Mouse (Mus musculus): ENCODE measurements at regions not wholly inside any gene's neighbourhood (a gene's known extent, or its start where the extent isn't known, plus 50 kb on each side); places are given as distances from the start of the nearest gene placed in this dataset.

DNA sequence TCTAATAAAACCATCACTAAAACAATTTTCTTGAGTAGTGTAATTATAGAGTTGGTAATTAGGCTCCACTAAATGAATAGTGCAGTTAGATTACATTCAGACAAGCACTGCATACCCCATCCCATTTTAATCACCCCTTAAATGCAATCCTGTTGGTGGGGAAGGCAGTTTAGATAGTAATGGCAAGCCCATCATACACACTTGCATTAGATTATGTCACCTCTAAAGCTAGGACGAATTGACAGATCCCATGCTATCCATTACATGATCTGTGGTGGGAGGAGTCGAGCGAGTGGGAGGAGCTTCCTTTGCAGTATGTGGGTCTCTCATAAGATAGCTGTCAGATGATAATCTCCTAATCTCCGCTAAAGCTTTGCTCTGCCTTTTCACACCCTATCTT lies 247.9 kb upstream of the Prkcq start:
- H3ac ChIP-seq (ENCODE audit: control insufficient read depth, insufficient read length, low read depth) = no peak overlapping the region
- no peak overlapping the region for H3K4me3 ChIP-seq (ENCODE audit: insufficient read depth, poor library complexity, severe bottlenecking)
- H3K79me3 ChIP-seq (ENCODE audit: low read depth) = no peaks in the 10 kb centered on the region
- no peaks in the 10 kb centered on the region for H3K79me2 ChIP-seq (ENCODE audit: control insufficient read depth, insufficient read depth)
- no peak for TF ChIP-seq CEBPB (IDR thresholded peaks at IDR 0.05; ENCODE audit: low read depth)
- TF ChIP-seq MYOD1 (IDR thresholded peaks at IDR 0.05; ENCODE audit: control insufficient read depth, insufficient read length, low read depth) = no peak
- no peak for TF ChIP-seq MYOG (IDR thresholded peaks at IDR 0.05; ENCODE audit: control insufficient read depth, extremely low read depth, insufficient read length)
- TF ChIP-seq USF1 (IDR thresholded peaks at IDR 0.05; ENCODE audit: low read depth) = no peak
- TF ChIP-seq CTCF (IDR thresholded peaks at IDR 0.05; ENCODE audit: control insufficient read depth, insufficient read depth, insufficient read length) = no peak
- no peak for TF ChIP-seq MAX (IDR thresholded peaks at IDR 0.05)
- TF ChIP-seq FOSL1 (IDR thresholded peaks at IDR 0.05; ENCODE audit: insufficient read depth, low read length, poor library complexity, severe bottlenecking) = no peak
- no peaks in the 10 kb centered on the region for H3K36me3 ChIP-seq (ENCODE audit: control insufficient read depth, insufficient read depth)
- no peaks in the 10 kb centered on the region for H3K27me3 ChIP-seq (ENCODE audit: control insufficient read depth, insufficient read depth, insufficient read length)

DNA sequence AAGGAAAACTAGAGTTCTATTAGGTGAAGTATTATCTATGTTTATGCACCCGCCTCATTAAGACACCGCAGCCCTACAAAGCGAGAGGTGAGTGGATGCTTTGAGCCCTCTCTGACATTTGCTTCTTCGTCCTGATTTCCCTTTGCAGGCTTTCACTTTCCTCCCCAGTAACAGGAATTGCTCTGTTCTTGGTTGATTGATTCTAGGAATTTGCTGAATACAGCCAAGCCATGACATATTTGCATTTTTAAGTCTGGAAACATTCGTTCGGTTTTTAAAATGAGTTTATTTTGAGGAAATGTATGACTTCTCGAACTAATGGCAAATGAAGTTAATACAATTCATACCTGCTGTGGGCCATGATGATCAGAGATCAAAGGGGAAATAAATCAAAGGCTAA lies 246.5 kb upstream of the Prkcq start:
- TF ChIP-seq CEBPB (IDR thresholded peaks at IDR 0.05; ENCODE audit: low read depth) = no peak
- TF ChIP-seq MYOG (IDR thresholded peaks at IDR 0.05; ENCODE audit: control insufficient read depth, extremely low read depth, insufficient read length) = no peak
- Histone ChIP-seq H3K79me2 (ENCODE audit: control insufficient read depth, insufficient read depth) (no peaks in the 10 kb centered on the region), H3K4me3 (ENCODE audit: insufficient read depth, poor library complexity, severe bottlenecking) (no peak overlapping the region), H3K36me3 (ENCODE audit: control insufficient read depth, insufficient read depth) (no peaks in the 10 kb centered on the region), H3ac (ENCODE audit: control insufficient read depth, insufficient read length, low read depth) (no peak overlapping the region), H3K27me3 (ENCODE audit: control insufficient read depth, insufficient read depth, insufficient read length) (no peaks in the 10 kb centered on the region), H3K79me3 (ENCODE audit: low read depth) (no peaks in the 10 kb centered on the region)

DNA sequence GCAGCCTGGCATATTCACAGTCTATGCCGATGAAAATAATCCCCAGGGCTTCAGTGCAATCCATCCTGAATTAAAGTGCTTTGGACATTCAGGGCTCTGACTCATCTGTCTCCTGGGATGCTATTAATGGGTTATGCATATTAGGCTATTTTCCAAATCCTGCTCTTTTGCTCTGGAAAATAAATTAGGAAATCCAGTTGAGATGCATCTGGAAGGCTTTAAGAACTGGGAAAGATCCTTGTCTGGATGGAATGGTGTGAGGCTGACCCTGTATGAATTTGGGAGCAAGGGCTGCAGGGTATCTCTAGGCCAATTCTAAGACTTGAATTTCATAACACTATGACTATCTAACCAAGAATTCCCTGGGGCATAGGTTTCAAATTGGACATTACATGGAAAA lies 234.5 kb upstream of the Prkcq start:
- H3K27me3 ChIP-seq (ENCODE audit: control insufficient read depth, insufficient read depth, insufficient read length) = no peaks in the 10 kb centered on the region
- H3K4me3 ChIP-seq (ENCODE audit: insufficient read depth, poor library complexity, severe bottlenecking) = no peak overlapping the region
- H3K36me3 ChIP-seq (ENCODE audit: control insufficient read depth, insufficient read depth) = no peaks in the 10 kb centered on the region
- no peaks in the 10 kb centered on the region for H3K79me3 ChIP-seq (ENCODE audit: low read depth)
- no peak overlapping the region for H3ac ChIP-seq (ENCODE audit: control insufficient read depth, insufficient read length, low read depth)
- no peaks in the 10 kb centered on the region for H3K79me2 ChIP-seq (ENCODE audit: control insufficient read depth, insufficient read depth)
- no peak for TF ChIP-seq FOSL1 (IDR thresholded peaks at IDR 0.05; ENCODE audit: insufficient read depth, low read length, poor library complexity, severe bottlenecking)
- TF ChIP-seq CEBPB (IDR thresholded peaks at IDR 0.05; ENCODE audit: low read depth) = no peak

DNA sequence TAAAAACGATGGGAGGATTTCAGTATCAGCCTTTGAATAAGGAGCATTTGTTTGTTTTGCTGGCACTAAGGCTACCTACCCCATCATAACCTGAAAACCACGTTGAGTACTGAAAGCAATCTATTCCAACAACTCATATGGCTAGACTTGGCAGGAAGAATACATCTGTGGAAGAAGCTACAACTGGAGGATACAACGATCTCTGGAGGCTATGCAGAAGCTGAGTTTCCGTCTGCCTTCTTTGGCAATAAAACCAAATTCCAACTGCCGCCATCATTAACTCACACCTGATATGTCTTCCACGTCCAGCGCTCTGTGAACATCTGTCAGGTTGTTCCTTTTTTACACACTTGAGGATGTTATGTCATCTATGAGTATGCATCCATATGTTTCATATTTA lies 206.7 kb upstream of the Prkcq start:
- Histone ChIP-seq H3K4me3 (ENCODE audit: insufficient read depth, poor library complexity, severe bottlenecking) (no peak overlapping the region), H3ac (ENCODE audit: control insufficient read depth, insufficient read length, low read depth) (no peak overlapping the region), H3K36me3 (ENCODE audit: control insufficient read depth, insufficient read depth) (no peaks in the 10 kb centered on the region), H3K79me2 (ENCODE audit: control insufficient read depth, insufficient read depth) (no peaks in the 10 kb centered on the region), H3K27me3 (ENCODE audit: control insufficient read depth, insufficient read depth, insufficient read length) (no peaks in the 10 kb centered on the region), H3K79me3 (ENCODE audit: low read depth) (no peaks in the 10 kb centered on the region)
- TF ChIP-seq CTCF (IDR thresholded peaks at IDR 0.05; ENCODE audit: control insufficient read depth, insufficient read depth, insufficient read length) (no peak), FOSL1 (IDR thresholded peaks at IDR 0.05; ENCODE audit: insufficient read depth, low read length, poor library complexity, severe bottlenecking) (no peak), MYOG (IDR thresholded peaks at IDR 0.05; ENCODE audit: control insufficient read depth, extremely low read depth, insufficient read length) (no peak), MAX (IDR thresholded peaks at IDR 0.05) (no peak), CEBPB (IDR thresholded peaks at IDR 0.05; ENCODE audit: low read depth) (no peak), MYOD1 (IDR thresholded peaks at IDR 0.05; ENCODE audit: control insufficient read depth, insufficient read length, low read depth) (no peak), USF1 (IDR thresholded peaks at IDR 0.05; ENCODE audit: low read depth) (no peak)

DNA sequence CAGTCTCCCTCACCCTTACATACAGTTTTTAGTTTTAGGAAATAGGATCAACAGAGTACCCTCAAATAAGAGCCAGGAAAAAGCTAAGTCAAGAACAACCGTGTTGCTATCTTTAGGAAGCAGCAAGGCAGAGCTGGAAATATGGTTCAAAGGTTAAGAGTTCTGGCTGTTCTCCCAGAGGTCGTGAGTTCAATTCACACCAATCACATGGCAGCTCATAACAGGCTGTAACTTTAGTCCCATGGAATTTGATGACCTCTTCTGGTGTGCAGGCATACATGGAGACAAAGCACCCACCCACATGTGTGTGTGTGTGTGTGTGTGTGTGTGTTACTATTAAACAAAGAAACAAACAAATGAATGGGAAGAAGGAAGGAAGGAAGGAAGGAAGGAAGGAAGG lies 205.0 kb upstream of the Prkcq start:
- Histone ChIP-seq H3K79me3 (ENCODE audit: low read depth) (no peaks in the 10 kb centered on the region), H3K4me3 (ENCODE audit: insufficient read depth, poor library complexity, severe bottlenecking) (no peak overlapping the region), H3ac (ENCODE audit: control insufficient read depth, insufficient read length, low read depth) (no peak overlapping the region), H3K79me2 (ENCODE audit: control insufficient read depth, insufficient read depth) (no peaks in the 10 kb centered on the region), H3K27me3 (ENCODE audit: control insufficient read depth, insufficient read depth, insufficient read length) (no peaks in the 10 kb centered on the region), H3K36me3 (ENCODE audit: control insufficient read depth, insufficient read depth) (no peaks in the 10 kb centered on the region)
- TF ChIP-seq MAX (IDR thresholded peaks at IDR 0.05) (no peak), CEBPB (IDR thresholded peaks at IDR 0.05; ENCODE audit: low read depth) (no peak), USF1 (IDR thresholded peaks at IDR 0.05; ENCODE audit: low read depth) (no peak), MYOG (IDR thresholded peaks at IDR 0.05; ENCODE audit: control insufficient read depth, extremely low read depth, insufficient read length) (no peak), MYOD1 (IDR thresholded peaks at IDR 0.05; ENCODE audit: control insufficient read depth, insufficient read length, low read depth) (no peak), FOSL1 (IDR thresholded peaks at IDR 0.05; ENCODE audit: insufficient read depth, low read length, poor library complexity, severe bottlenecking) (no peak), CTCF (IDR thresholded peaks at IDR 0.05; ENCODE audit: control insufficient read depth, insufficient read depth, insufficient read length) (no peak)

DNA sequence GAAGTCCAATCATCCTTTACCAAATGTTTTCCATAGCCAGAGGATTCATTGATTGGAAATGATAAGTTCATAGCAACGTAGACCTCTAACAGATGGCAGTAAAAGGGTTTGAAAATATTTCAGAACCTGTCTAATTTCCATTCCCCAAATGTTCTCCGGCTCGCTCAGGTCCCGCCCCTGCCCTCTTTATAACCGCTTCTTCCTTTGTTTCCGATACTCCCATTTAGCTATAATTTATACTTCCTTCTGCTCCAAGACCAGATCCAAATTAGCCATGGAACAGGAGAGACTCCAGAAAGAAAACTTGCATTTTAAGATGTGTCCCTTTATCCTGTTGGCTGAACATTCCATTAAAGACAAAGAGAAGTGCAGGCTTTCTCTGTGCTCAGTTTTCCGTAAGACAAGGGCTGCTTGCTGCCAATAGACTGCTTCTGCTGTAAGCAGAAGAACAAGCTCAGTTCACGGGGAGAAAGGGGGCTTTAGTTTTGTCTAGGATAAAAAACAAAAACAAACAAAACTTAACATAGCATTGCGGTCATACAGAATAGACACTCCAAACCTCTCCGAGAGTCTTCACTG lies 202.7 kb upstream of the Prkcq start:
- H3K79me3 ChIP-seq (ENCODE audit: low read depth) = no peaks in the 10 kb centered on the region
- no peak for TF ChIP-seq FOSL1 (IDR thresholded peaks at IDR 0.05; ENCODE audit: insufficient read depth, low read length, poor library complexity, severe bottlenecking)
- TF ChIP-seq MYOD1 (IDR thresholded peaks at IDR 0.05; ENCODE audit: control insufficient read depth, insufficient read length, low read depth) = no peak
- TF ChIP-seq MYOG (IDR thresholded peaks at IDR 0.05; ENCODE audit: control insufficient read depth, extremely low read depth, insufficient read length) = no peak
- TF ChIP-seq CEBPB (IDR thresholded peaks at IDR 0.05; ENCODE audit: low read depth) = no peak
- TF ChIP-seq MAX (IDR thresholded peaks at IDR 0.05) = no peak
- TF ChIP-seq USF1 (IDR thresholded peaks at IDR 0.05; ENCODE audit: low read depth) = no peak
- TF ChIP-seq CTCF (IDR thresholded peaks at IDR 0.05; ENCODE audit: control insufficient read depth, insufficient read depth, insufficient read length) = no peak
- no peaks in the 10 kb centered on the region for H3K27me3 ChIP-seq (ENCODE audit: control insufficient read depth, insufficient read depth, insufficient read length)
- no peak overlapping the region for H3K4me3 ChIP-seq (ENCODE audit: insufficient read depth, poor library complexity, severe bottlenecking)
- no peaks in the 10 kb centered on the region for H3K79me2 ChIP-seq (ENCODE audit: control insufficient read depth, insufficient read depth)
- H3K36me3 ChIP-seq (ENCODE audit: control insufficient read depth, insufficient read depth) = no peaks in the 10 kb centered on the region
- no peak overlapping the region for H3ac ChIP-seq (ENCODE audit: control insufficient read depth, insufficient read length, low read depth)

Data from C2C12 (cell line).